Mouse (Mus musculus) ES-Bruce4 (cell line): ENCODE data around the gene Abhd12b.

Experiments used
- CTCF ChIP-seq: IDR thresholded peaks from one replicate; pipeline ENCODE4 v1.8.1; 2011; ENCODE audit warnings: low read depth, low read length
- EP300 ChIP-seq: IDR thresholded peaks from 2 replicates; pipeline ENCODE4 v1.6.1; 2011; ENCODE audit warnings: low read depth, low read length; ENCODE audit not compliant: insufficient read depth
- POLR2A ChIP-seq: IDR thresholded peaks from one replicate; pipeline ENCODE4 v1.8.1; 2011; ENCODE audit warnings: low read length; ENCODE audit not compliant: insufficient read depth

- no peak for TF ChIP-seq POLR2A
- TF ChIP-seq EP300: no peak
- no peak for TF ChIP-seq CTCF
Measured at GRCm38 (mm10) chr12:70104199-70104598, 49.7 kb upstream of the Abhd12b start.
